Mouse (Mus musculus) embryo, embryonic 10 days (tissue): ENCODE measurements around the gene Psmc3ip.

ENCODE experiments used
- DNase-seq: peaks from one replicate; pipeline ENCODE4 v3.0.0-alpha.2; 2015; ENCODE audit warnings: low spot score

The Psmc3ip gene

GRCm38 (mm10) chr11:101079746-101080145 lies 15.5 kb downstream of the Psmc3ip start:
- no peak for DNase-seq

DNA sequence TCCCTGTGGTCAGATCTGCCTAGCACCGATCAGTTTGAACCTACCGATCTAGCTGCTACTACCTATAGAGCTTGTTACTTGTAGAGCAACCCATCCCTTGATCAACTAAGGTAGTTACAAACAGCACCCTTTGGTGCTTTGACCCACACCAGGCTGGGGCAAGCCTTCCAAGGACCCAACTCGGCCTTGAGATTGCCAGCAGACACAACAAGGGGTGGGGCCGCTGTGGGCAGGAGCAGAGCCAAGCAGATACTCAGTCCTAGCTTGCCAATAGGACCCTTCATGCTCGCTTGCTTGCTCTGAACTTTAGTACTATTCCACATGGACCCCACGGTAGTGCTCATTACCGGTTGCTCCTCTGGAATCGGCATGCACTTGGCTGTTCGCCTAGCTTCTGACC lies 17.1 kb downstream of the Psmc3ip start, which contains the start of gene Hsd17b1:
TSS of gene Hsd17b1 (plus strand) at position 291 of the 400 bp plus-strand sequence.
- no peak for DNase-seq

DNA sequence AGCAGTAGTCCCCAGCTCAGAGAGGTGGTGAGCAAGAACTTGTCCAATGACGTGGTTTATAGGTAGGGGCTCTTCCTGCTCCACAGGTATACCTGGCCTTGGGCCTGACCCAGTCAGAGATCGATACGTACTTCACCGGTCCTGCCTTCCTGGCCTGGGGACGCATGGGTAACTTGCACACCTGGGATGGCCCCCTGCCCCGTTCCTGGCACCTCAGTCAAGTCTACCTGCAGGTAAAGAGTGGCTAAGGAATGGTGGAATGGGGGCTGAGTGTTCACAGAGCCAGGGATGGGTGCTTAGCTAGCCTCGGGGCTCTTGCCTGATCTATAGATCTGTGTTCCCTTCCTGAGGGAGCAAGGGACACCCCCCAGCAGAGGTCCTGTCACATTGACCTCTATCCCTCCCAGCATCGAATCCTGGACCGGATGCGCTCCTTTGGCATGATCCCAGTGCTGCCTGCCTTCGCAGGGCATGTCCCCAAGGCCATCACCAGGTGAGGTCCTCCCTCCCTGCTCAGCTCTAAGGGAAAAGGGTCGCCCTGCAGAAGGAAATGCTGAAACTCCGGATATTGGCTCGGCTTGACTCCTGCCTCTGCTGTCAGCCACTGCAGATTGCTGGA lies 23.3 kb downstream of the Psmc3ip start:
- DNase-seq: no peak

DNA sequence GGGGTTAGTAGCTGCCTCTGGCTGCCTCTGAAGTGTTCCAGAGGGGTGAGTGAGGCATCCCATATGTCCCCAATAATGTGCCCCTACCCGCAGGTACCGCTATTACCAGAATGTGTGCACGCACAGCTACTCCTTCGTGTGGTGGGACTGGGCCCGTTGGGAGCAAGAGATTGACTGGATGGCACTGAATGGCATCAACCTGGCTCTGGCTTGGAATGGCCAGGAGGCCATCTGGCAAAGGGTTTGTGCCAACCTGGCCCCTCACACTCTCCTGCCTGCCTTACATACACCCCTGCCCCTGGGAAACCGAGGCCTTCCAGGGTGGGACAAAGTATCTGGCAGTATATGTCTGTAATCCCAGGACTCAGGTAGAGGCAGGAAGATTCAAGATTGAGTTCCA lies 24.2 kb downstream of the Psmc3ip start:
- DNase-seq: no peak

DNA sequence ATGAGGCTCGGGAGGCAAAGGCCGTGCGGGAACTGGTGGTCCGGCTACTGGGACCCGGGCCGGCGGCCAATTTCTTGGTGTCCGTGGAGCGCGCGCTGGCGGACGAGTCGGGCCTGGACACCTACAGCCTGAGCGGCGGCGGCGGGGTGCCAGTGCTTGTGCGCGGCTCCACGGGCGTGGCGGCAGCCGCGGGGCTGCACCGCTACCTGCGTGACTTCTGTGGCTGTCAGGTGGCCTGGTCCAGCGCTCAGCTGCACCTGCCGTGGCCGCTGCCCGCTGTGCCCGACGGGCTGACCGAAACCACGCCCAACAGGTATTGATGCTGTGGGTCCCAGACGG lies 25.1 kb downstream of the Psmc3ip start:
- no peak for DNase-seq

DNA sequence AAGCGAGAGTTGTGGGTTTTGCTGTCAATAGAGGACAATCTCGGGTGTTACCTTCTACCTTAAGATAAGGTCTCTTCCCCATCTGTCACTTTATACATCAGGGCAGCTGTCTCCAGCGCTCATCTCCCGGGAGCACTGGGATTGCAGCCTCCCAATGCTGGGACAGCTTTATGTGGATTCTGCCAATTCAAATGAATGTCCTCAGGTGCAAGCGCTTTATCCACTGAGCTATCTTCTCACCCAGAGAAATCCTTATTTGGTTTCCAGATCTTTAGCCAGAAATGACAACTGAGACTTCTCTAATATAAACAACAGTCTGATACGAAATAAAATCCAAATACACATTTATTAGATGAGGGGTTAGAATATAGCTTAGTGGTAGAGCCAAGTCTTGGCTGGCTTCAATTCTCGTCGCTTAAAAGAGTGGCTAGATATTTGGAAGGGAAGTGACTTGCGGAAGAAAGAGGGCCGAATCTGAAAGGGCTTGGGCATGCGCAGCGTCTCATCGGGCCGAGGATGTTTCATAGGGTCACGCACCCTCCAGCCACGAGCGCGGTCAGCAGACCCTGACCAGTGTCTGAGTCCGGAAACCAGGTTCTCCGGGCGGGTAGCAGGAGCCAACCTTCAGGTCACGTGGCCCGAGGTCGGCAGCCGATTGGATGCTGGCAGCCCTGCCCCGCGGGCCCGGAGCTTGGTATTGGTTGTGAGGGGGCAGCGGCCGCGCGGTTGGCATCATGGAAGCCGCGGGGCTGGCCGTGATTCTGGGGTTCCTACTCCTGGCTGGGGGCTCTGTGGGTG lies 25.6 kb downstream of the Psmc3ip start, which contains the start of gene Naglu:
TSS of gene Naglu (plus strand) at position 622 of the 798 bp plus-strand sequence.
- DNase-seq: peak; percentile 97

GRCm38 (mm10) chr11:101066549-101067412 lies 28.5 kb downstream of the Psmc3ip start:
- peak; percentile 90 for DNase-seq

- no peak for DNase-seq
Observed at GRCm38 (mm10) chr11:101065002-101065401, 30.2 kb downstream of the Psmc3ip start.

- DNase-seq: no peak
Observed at GRCm38 (mm10) chr11:101064462-101064861, 30.8 kb downstream of the Psmc3ip start.

DNA sequence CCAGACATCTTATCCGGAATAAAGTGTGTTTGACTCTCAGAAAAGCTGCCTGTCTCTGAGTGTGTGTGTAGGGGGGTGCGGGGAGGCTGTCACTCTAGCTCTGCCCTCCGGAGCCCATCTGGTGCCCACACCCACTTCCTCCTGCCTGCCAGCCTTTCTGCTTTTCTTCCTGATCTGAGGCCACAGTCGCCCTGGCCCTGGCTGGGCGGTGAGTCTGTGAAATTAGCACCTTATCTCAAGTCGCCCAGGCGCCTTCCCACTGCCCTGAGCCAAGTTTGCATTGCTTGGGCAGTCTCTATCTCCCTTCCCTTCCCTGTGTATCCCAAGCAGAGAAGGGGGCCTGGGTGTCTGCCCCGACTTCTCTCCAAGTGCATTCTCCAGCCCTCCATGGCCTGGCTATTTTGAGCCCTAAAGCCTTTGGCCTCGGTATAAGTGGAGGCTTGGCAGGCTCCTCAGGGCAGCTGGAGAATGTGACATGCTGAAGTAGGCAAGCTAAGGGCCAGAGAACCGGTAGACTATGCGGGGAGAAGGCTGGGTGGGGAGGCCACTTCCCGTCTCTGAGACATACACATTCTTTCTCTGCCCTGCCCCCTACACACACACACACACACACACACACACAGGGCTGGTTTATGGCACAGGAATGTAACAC lies 31.4 kb downstream of the Psmc3ip start:
- DNase-seq: peak; percentile 45

GRCm38 (mm10) chr11:101062971-101063675 lies 32.1 kb downstream of the Psmc3ip start:
- no peak for DNase-seq

DNA sequence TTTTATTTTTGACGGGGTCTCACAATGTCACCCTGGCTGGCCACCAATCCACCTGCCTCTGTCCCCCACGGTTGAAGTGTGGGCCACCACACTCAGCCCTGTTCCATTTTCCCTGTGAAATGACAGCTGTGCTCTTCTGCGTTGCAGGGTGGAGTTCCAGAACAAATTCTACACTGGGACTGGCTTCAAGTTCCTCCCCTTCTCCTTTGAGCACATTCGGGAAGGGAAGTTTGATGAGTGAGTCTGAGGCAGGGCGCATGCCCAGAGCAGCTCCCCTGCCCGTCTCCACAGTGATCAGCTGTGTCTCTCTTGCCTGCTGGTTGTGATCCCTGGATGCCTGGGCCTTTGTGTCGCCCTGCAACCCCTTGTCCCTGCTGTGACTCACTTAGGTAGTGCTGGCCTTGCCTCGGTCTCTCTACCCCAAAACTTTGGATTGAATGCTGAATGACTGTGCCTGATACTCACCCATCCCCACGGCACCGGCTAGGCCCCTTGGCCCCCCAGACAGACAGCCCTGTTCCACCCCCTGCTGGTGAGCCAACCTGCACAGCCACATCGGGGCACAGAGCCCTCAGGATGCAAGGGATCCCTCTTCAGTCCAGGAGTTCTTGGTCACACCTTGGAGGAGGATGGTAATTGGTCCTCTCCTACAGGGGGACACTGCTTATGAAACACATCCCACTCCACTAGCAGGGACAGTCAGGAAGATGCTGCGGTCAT lies 32.9 kb downstream of the Psmc3ip start:
- DNase-seq: no peak

- no peak for DNase-seq
Observed at GRCm38 (mm10) chr11:101061049-101061448, 34.2 kb downstream of the Psmc3ip start.

- DNase-seq: no peak
Observed at GRCm38 (mm10) chr11:101060126-101060525, 35.1 kb downstream of the Psmc3ip start.

GRCm38 (mm10) chr11:101059473-101059872 lies 35.8 kb downstream of the Psmc3ip start:
- no peak for DNase-seq

GRCm38 (mm10) chr11:101058726-101059125 lies 36.5 kb downstream of the Psmc3ip start:
- no peak for DNase-seq

GRCm38 (mm10) chr11:101057860-101058259 lies 37.4 kb downstream of the Psmc3ip start:
- peak; percentile 79 for DNase-seq

DNA sequence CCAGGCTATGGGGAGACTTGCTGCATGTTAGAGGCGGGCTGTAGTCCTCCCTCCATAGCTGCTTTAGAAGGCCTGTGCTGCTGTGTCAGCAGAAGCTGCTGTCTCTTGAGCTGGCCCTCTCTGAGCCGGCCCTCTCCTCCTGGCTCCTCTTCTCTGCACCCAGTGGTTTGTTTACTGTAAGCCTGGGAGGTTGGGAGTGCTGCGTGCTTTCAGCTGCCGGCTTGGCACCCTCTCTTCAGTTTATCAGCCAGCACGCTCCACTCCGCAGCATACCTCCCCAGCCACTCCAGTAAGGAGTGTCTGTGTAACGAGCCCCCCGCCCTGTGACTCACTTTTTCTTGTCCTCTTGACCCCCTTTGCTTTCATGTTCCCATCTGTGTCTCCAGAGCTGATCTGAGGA lies 38.4 kb downstream of the Psmc3ip start:
- DNase-seq: no peak

GRCm38 (mm10) chr11:101055418-101055817 lies 39.8 kb downstream of the Psmc3ip start:
- no peak for DNase-seq

DNA sequence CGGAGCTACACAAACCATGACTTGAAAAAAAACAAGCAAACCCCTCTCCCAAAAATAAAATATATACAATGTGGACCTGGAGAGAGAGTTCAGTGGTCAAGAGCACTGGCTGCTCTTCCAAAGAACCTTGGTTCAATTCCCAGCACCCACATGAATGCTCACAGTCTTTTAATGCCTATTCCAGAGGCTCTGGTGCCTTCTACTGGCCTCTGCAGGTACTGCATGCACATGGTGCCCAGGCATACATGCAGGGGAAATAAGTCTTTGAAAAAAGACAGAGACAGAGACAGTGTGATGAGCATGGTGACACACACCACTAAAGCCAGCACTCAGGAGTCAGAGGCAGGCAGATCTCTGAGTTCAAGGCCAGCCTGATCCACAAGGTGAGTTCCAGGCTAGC lies 41.3 kb downstream of the Psmc3ip start:
- no peak for DNase-seq
